In genomic region chr10:79880721-79881120, GRCm38 (mm10) we compare ENCODE assay signal across 15 mouse cellular contexts. TPM values are rescaled to one million over a fixed set of nuclear protein-coding genes. Genes with fewer than 3 reads are reported as not detected.
DNase-seq lines count a peak whose midpoint lies in the region; ATAC-seq and TF ChIP-seq lines count a peak whose summit lies in the region.
"Had no signal": no experiment of that assay in that cellular context is flagged by ENCODE, and none has a peak within 500 bp of the region (broad histone marks: within the 10 kb centered on the region; RNA-seq: fewer than 3 reads in every experiment).

No protein-coding gene starts in this region.

- no peak for TF ChIP-seq EP300 in MEL (IDR thresholded peaks at IDR 0.05; ENCODE audit: low read depth in 1 of 2, low read length in 2 of 2)
- no peak for TF ChIP-seq EP300 in liver, postnatal 0 days (IDR thresholded peaks at IDR 0.05; ENCODE audit: low read depth)

- H3K4me1 ChIP-seq in MEL (ENCODE audit: control insufficient read depth in 1 of 2, insufficient read depth in 2 of 2, low read length in 2 of 2), result peaks cover 12 to 47% of the 10 kb centered on the region in 2 experiments; a peak in 3 of 4 replicates
- H3K4me1 ChIP-seq in embryonic facial prominence, embryonic 14.5 days (ENCODE audit: control insufficient read depth, insufficient read depth, low read length), result peaks cover 12% of the 10 kb centered on the region
- peaks cover 69% of the 10 kb centered on the region for H3K4me1 ChIP-seq in liver, postnatal 0 days (ENCODE audit: insufficient read depth)

- no peak overlapping the region for H3K27ac ChIP-seq in MEL (ENCODE audit: control insufficient read depth, low read depth, low read length)
- no peak overlapping the region for H3K27ac ChIP-seq in embryonic facial prominence, embryonic 14.5 days (replicated peaks; ENCODE audit: low read depth, low read length)
- no peak overlapping the region for H3K27ac ChIP-seq in liver, postnatal 0 days (ENCODE audit: low read depth)
- H3K27ac ChIP-seq: embryonic facial prominence, embryonic 12.5 days had no signal

- no peaks in the 10 kb centered on the region for H3K27me3 ChIP-seq in MEL (ENCODE audit: control insufficient read depth in 1 of 2, insufficient read depth in 2 of 2, low read length in 2 of 2)
- no peaks in the 10 kb centered on the region for H3K27me3 ChIP-seq in embryonic facial prominence, embryonic 14.5 days (replicated peaks; ENCODE audit: control insufficient read depth, insufficient read depth, low read length)
- 0 out of 2 replicates have a peak, but pooled peaks cover 8% of the 10 kb centered on the region for H3K27me3 ChIP-seq in liver, postnatal 0 days (ENCODE audit: insufficient read depth, low read length)

- H3K36me3 ChIP-seq in MEL (ENCODE audit: control insufficient read depth in 1 of 2, insufficient read depth in 2 of 2, low read length in 2 of 2), result peaks cover 0 to 19% of the 10 kb centered on the region in 2 experiments; a peak in 2 of 4 replicates
- no peaks in the 10 kb centered on the region for H3K36me3 ChIP-seq in embryonic facial prominence, embryonic 14.5 days (ENCODE audit: control insufficient read depth, insufficient read depth, low read length)
- H3K36me3 ChIP-seq in liver, postnatal 0 days (replicated peaks; ENCODE audit: insufficient read depth, low read length), result no peaks in the 10 kb centered on the region
- H3K36me3 ChIP-seq: embryonic facial prominence, embryonic 12.5 days; G1E had no signal

- no peaks in the 10 kb centered on the region for H3K9me3 ChIP-seq in MEL (replicated peaks; ENCODE audit: insufficient read depth, low read length)
- no peaks in the 10 kb centered on the region for H3K9me3 ChIP-seq in embryonic facial prominence, embryonic 14.5 days (ENCODE audit: control insufficient read depth, low read length)
- no peaks in the 10 kb centered on the region for H3K9me3 ChIP-seq in liver, postnatal 0 days (ENCODE audit: low read length)
- H3K9me3 ChIP-seq: embryonic facial prominence, embryonic 12.5 days; G1E had no signal

- 12% methylated on average over 9 of the region's 9 CpGs for WGBS in embryonic facial prominence, embryonic 14.5 days
- WGBS in liver, postnatal 0 days (ENCODE audit: insufficient replicate concordance), result 12% methylated on average over 9 of the region's 9 CpGs

- H3K9ac ChIP-seq in MEL (ENCODE audit: control insufficient read depth, low read depth, low read length, poor library complexity, severe bottlenecking), result peak overlapping the region; percentile 51
- no peak overlapping the region for H3K9ac ChIP-seq in embryonic facial prominence, embryonic 14.5 days (ENCODE audit: low read depth, low read length)
- H3K9ac ChIP-seq in liver, postnatal 0 days (replicated peaks), result peak overlapping the region; percentile 23; the same call in 1 of the 2 replicates
- H3K9ac ChIP-seq: embryonic facial prominence, embryonic 12.5 days had no signal

- TF ChIP-seq RAD21 in MEL (IDR thresholded peaks at IDR 0.05; ENCODE audit: low read depth, low read length), result no peak

- H3K4me3 ChIP-seq in MEL (ENCODE audit: control insufficient read depth in 1 of 2, insufficient read depth in 1 of 2, low read depth in 2 of 2, low read length in 2 of 2), result peak overlapping the region; percentile 63 to 85
- no peak overlapping the region for H3K4me3 ChIP-seq in embryonic facial prominence, embryonic 14.5 days (ENCODE audit: low read depth, low read length)
- peak overlapping the region; percentile 23 for H3K4me3 ChIP-seq in liver, postnatal 0 days (ENCODE audit: low read depth, low read length)
- H3K4me3 ChIP-seq: embryonic facial prominence, embryonic 12.5 days had no signal

- peak; percentile 19; the same call in 1 of the 2 replicates for ATAC-seq in embryonic facial prominence, embryonic 14.5 days (ENCODE audit: low read depth)
- ATAC-seq in liver, postnatal 0 days, result peak; percentile 38
- ATAC-seq in CD4-positive, CD25-positive, alpha-beta regulatory T cell, adult 4 months, result no peak

- H3K4me2 ChIP-seq in embryonic facial prominence, embryonic 14.5 days (ENCODE audit: low read depth, low read length), result peak overlapping the region; percentile 12; the same call in 1 of the 2 replicates
- peak overlapping the region; percentile 47 for H3K4me2 ChIP-seq in liver, postnatal 0 days (ENCODE audit: low read depth, low read length)
- H3K4me2 ChIP-seq: embryonic facial prominence, embryonic 12.5 days had no signal

- peak; percentile 45 for DNase-seq in kidney, postnatal 10 days
- no peak for DNase-seq in kidney, adult 18-20 months
- peak; percentile 74 for DNase-seq in MEL (ENCODE audit: low read depth, low spot score)
- peak; percentile 55 for DNase-seq in embryonic facial prominence, embryonic 14.5 days (ENCODE audit: low spot score)
- peak; percentile 81 for DNase-seq in liver, postnatal 0 days
- no peak for DNase-seq in gastrocnemius, postnatal 25 days
- DNase-seq: adrenal gland, adult 8-10 months; cerebellum, adult 11-12 months; heart, postnatal 10 days had no signal

- TF ChIP-seq POLR2A in MEL (IDR thresholded peaks at IDR 0.05; ENCODE audit: control insufficient read depth in 1 of 2, insufficient read depth in 1 of 2, low read depth in 1 of 2, low read length in 2 of 2, poor library complexity in 1 of 2), result no peak

- H3K79me2 ChIP-seq in MEL (ENCODE audit: control insufficient read depth, insufficient read depth, low read length, poor library complexity), result no peaks in the 10 kb centered on the region

- TF ChIP-seq CTCF in MEL (IDR thresholded peaks at IDR 0.05 in 2 of 3, conservative IDR thresholded peaks at IDR 0.05 in 1 of 3; ENCODE audit: control insufficient read depth in 1 of 3, insufficient read depth in 1 of 3, low read depth in 2 of 3, low read length in 3 of 3, poor library complexity in 1 of 3, severe bottlenecking in 1 of 3), result no peak
- TF ChIP-seq CTCF in liver, postnatal 0 days (IDR thresholded peaks at IDR 0.05; ENCODE audit: low read depth), result no peak

TF ChIP-seq in MEL, 35 proteins besides CTCF, POLR2A, EP300 and RAD21 (continues in another document):
- TF ChIP-seq MEF2A (IDR thresholded peaks at IDR 0.05; ENCODE audit: extremely low read depth, insufficient replicate concordance, low read depth, low read length, poor library complexity, severe bottlenecking), result no peak
- no peak for TF ChIP-seq ELF1 (IDR thresholded peaks at IDR 0.05; ENCODE audit: low read depth, low read length)
- TF ChIP-seq TAL1 (IDR thresholded peaks at IDR 0.05; ENCODE audit: low read length), result no peak
- peak; percentile 65; the same call in 1 of the 2 replicates for TF ChIP-seq SIN3A (IDR thresholded peaks at IDR 0.05; ENCODE audit: low read length)
- TF ChIP-seq MAX (IDR thresholded peaks at IDR 0.05; ENCODE audit: low read length), result 0 out of 2 replicates have a peak, but pooled peaks have one; percentile 30
- TF ChIP-seq GATA1 (IDR thresholded peaks at IDR 0.05; ENCODE audit: low read depth, low read length), result no peak
- TF ChIP-seq TCF12 (IDR thresholded peaks at IDR 0.05; ENCODE audit: low read depth, low read length), result no peak

RNA-seq across cellular contexts. Expression of gene Elane, which starts 5.3 kb away (rescaled TPM):
- total RNA-seq in MEL (2012; rRNA removed), result not detected in 2 replicates
- under 1 TPM in 1 of 2 experiments, not detected in 1; 0.07 TPM for polyA plus RNA-seq in MEL (2012; ENCODE audit: insufficient read depth in 1 of 2, insufficient read length in 2 of 2, low read depth in 1 of 2, low replicate concordance in 2 of 2, missing spikeins in 1 of 2)
- polyA plus RNA-seq in embryonic facial prominence, embryonic 14.5 days (2014; fragmentation: Nextera tagmentation; extraction: Ambion mirVana), result 0.64 and 2.0 TPM in 2 replicates
- polyA plus RNA-seq in liver, postnatal 0 days (2015; fragmentation: Nextera tagmentation; extraction: Ambion mirVana), result 180 and 207 TPM in 2 replicates
- not detected for polyA plus RNA-seq in CD4-positive, CD25-positive, alpha-beta regulatory T cell, adult 4 months (2017; shearing (Covaris generic))
- not detected for total RNA-seq in gastrocnemius, postnatal 25 days (2021)
- total RNA-seq: adrenal gland, adult 8-10 months; G1E; heart, postnatal 10 days; left cerebral cortex, adult 8-10 months had no signal
- polyA plus RNA-seq: kidney, postnatal 0 days had no signal

RNA-seq across cellular contexts. Expression of gene Plppr3, which starts 6.3 kb away (rescaled TPM):
- total RNA-seq in MEL (2012; rRNA removed), result 0.56 and 0.85 TPM in 2 replicates
- 1 to 10 TPM in 1 of 2 experiments, not detected in 1; 6.2 TPM for polyA plus RNA-seq in MEL (2012; ENCODE audit: insufficient read depth in 1 of 2, insufficient read length in 2 of 2, low read depth in 1 of 2, low replicate concordance in 2 of 2, missing spikeins in 1 of 2)
- polyA plus RNA-seq in embryonic facial prominence, embryonic 14.5 days (2014; fragmentation: Nextera tagmentation; extraction: Ambion mirVana), result 32.4 and 50.2 TPM in 2 replicates
- polyA plus RNA-seq in liver, postnatal 0 days (2015; fragmentation: Nextera tagmentation; extraction: Ambion mirVana), result 2.9 and 4.9 TPM in 2 replicates
- polyA plus RNA-seq in CD4-positive, CD25-positive, alpha-beta regulatory T cell, adult 4 months (2017; shearing (Covaris generic)), result 1 to 10 TPM; 2.1 to 4.5 TPM
- total RNA-seq in gastrocnemius, postnatal 25 days (2021), result under 1 TPM; 0.13 to 0.27 TPM

RNA-seq across cellular contexts. Expression of gene Prtn3, which starts 6.4 kb away (rescaled TPM):
- 9.1 and 11.2 TPM in 2 replicates for total RNA-seq in MEL (2012; rRNA removed)
- 10 to 100 TPM in 1 of 2 experiments, not detected in 1; 31.5 TPM for polyA plus RNA-seq in MEL (2012; ENCODE audit: insufficient read depth in 1 of 2, insufficient read length in 2 of 2, low read depth in 1 of 2, low replicate concordance in 2 of 2, missing spikeins in 1 of 2)
- 4.1 and 6.7 TPM in 2 replicates for polyA plus RNA-seq in embryonic facial prominence, embryonic 14.5 days (2014; fragmentation: Nextera tagmentation; extraction: Ambion mirVana)
- polyA plus RNA-seq in liver, postnatal 0 days (2015; fragmentation: Nextera tagmentation; extraction: Ambion mirVana), result 123 and 127 TPM in 2 replicates
- polyA plus RNA-seq in CD4-positive, CD25-positive, alpha-beta regulatory T cell, adult 4 months (2017; shearing (Covaris generic)), result not detected
- total RNA-seq in gastrocnemius, postnatal 25 days (2021), result under 1 TPM in 1 of 2 experiments, not detected in 1; 0.35 TPM

RNA-seq across cellular contexts. Expression of gene Cfd, which starts 9.9 kb away (rescaled TPM):
- not detected in 2 replicates for total RNA-seq in MEL (2012; rRNA removed)
- polyA plus RNA-seq in MEL (2012; ENCODE audit: insufficient read depth in 1 of 2, insufficient read length in 2 of 2, low read depth in 1 of 2, low replicate concordance in 2 of 2, missing spikeins in 1 of 2), result under 1 TPM in 1 of 2 experiments, not detected in 1; 0.21 TPM
- polyA plus RNA-seq in embryonic facial prominence, embryonic 14.5 days (2014; fragmentation: Nextera tagmentation; extraction: Ambion mirVana), result 0.22 TPM in 1 of 2 replicates, not detected in the other
- not detected in 2 replicates for polyA plus RNA-seq in liver, postnatal 0 days (2015; fragmentation: Nextera tagmentation; extraction: Ambion mirVana)
- not detected for polyA plus RNA-seq in CD4-positive, CD25-positive, alpha-beta regulatory T cell, adult 4 months (2017; shearing (Covaris generic))
- 100 to 1,000 TPM in 1 of 2 experiments, 10 to 100 TPM in 1; 12.5 to 381 TPM for total RNA-seq in gastrocnemius, postnatal 25 days (2021)
- total RNA-seq: G1E; left cerebral cortex, adult 8-10 months had no signal
- polyA plus RNA-seq: embryonic facial prominence, embryonic 12.5 days; G1E; stomach, embryonic 14.5 days had no signal

RNA-seq across cellular contexts. Expression of gene Ptbp1, which starts 26.5 kb away (rescaled TPM):
- 301 and 316 TPM in 2 replicates for total RNA-seq in MEL (2012; rRNA removed)
- polyA plus RNA-seq in MEL (2012; ENCODE audit: insufficient read depth in 1 of 2, insufficient read length in 2 of 2, low read depth in 1 of 2, low replicate concordance in 2 of 2, missing spikeins in 1 of 2), result 100 to 1,000 TPM; 329 to 837 TPM
- 198 and 254 TPM in 2 replicates for polyA plus RNA-seq in embryonic facial prominence, embryonic 14.5 days (2014; fragmentation: Nextera tagmentation; extraction: Ambion mirVana)
- polyA plus RNA-seq in liver, postnatal 0 days (2015; fragmentation: Nextera tagmentation; extraction: Ambion mirVana), result 55.4 and 59.1 TPM in 2 replicates
- polyA plus RNA-seq in CD4-positive, CD25-positive, alpha-beta regulatory T cell, adult 4 months (2017; shearing (Covaris generic)), result 100 to 1,000 TPM; 103 to 274 TPM
- total RNA-seq in gastrocnemius, postnatal 25 days (2021), result 10 to 100 TPM; 26.8 to 27.1 TPM

Comparison
In these comparisons a context has a peak if more than half of its experiments do, and no peak if none do; other contexts are left out.
1. DNase-seq: peak in kidney, postnatal 10 days (single experiment), MEL (single experiment), embryonic facial prominence, embryonic 14.5 days (single experiment) and liver, postnatal 0 days (single experiment); none in kidney, adult 18-20 months (single experiment) and gastrocnemius, postnatal 25 days (single experiment).
2. RNA of gene Elane, which starts 5.3 kb away (polyA plus RNA-seq): 180 to 207 TPM in liver, postnatal 0 days; 0.64 to 2.0 TPM in embryonic facial prominence, embryonic 14.5 days, 0.07 TPM in MEL and not detected in CD4-positive, CD25-positive, alpha-beta regulatory T cell, adult 4 months; every median in the first group is over 10 times any median in the second.